Mouse (Mus musculus) right cerebral cortex, postnatal 14 days (tissue): ENCODE measurements around the gene Klf2.

Experiments used
- DNase-seq: peaks from one replicate; pipeline ENCODE4 v3.0.0; 2022

Klf2 gene

GRCm38 (mm10) chr8:72336273-72336672 is 17.4 kb downstream of the Klf2 start:
- DNase-seq, result no peak

- DNase-seq, result no peak
These were observed 18.2 kb downstream of the Klf2 start for GRCm38 (mm10) chr8:72337034-72337433.

GRCm38 (mm10) chr8:72342556-72343300 is 23.9 kb downstream of the Klf2 start:
- no peak for DNase-seq

GRCm38 (mm10) chr8:72343725-72344124 is 24.9 kb downstream of the Klf2 start:
- no peak for DNase-seq

- no peak for DNase-seq
These were observed 28.7 kb downstream of the Klf2 start for GRCm38 (mm10) chr8:72347553-72347952.

- DNase-seq, result no peak
These were observed 29.3 kb downstream of the Klf2 start for GRCm38 (mm10) chr8:72348114-72348513.

- no peak for DNase-seq
These were observed 30.1 kb downstream of the Klf2 start for GRCm38 (mm10) chr8:72348956-72349355.

- DNase-seq, result no peak
These were observed 31.0 kb downstream of the Klf2 start for GRCm38 (mm10) chr8:72349838-72350237.

GRCm38 (mm10) chr8:72350727-72351126 is 31.9 kb downstream of the Klf2 start:
- no peak for DNase-seq

- DNase-seq, result no peak
These were observed 32.7 kb downstream of the Klf2 start for GRCm38 (mm10) chr8:72351405-72352005.

- no peak for DNase-seq
These were observed 34.3 kb downstream of the Klf2 start for GRCm38 (mm10) chr8:72352951-72353699.

- DNase-seq, result no peak
These were observed 34.8 kb downstream of the Klf2 start for GRCm38 (mm10) chr8:72353700-72354045.

- DNase-seq, result no peak
These were observed 35.4 kb downstream of the Klf2 start for GRCm38 (mm10) chr8:72354272-72354671.

GRCm38 (mm10) chr8:72356593-72356992 is 37.8 kb downstream of the Klf2 start:
- DNase-seq, result no peak

- DNase-seq, result no peak
These were observed 41.3 kb downstream of the Klf2 start for GRCm38 (mm10) chr8:72360162-72360561.

- DNase-seq, result no peak
These were observed 43.9 kb downstream of the Klf2 start for GRCm38 (mm10) chr8:72362754-72363153.

- DNase-seq, result no peak
These were observed 44.6 kb downstream of the Klf2 start for GRCm38 (mm10) chr8:72363457-72363856.

GRCm38 (mm10) chr8:72365016-72365415 is 46.2 kb downstream of the Klf2 start:
- no peak for DNase-seq

GRCm38 (mm10) chr8:72365826-72366225 is 47.0 kb downstream of the Klf2 start:
- DNase-seq, result peak; percentile 80

- DNase-seq, result no peak
These were observed 47.6 kb downstream of the Klf2 start for GRCm38 (mm10) chr8:72366435-72366834.
